Mouse (Mus musculus) myocyte (in vitro differentiated cells): ENCODE results near the gene Cyp2d22. TPM values are rescaled to one million over a fixed set of nuclear protein-coding genes. Genes with fewer than 3 reads are reported as not detected.
"Not testable (repeated sequence)": the region's sequence is repeated elsewhere in the genome, so short reads cannot be mapped to it uniquely, and the experiment has no call there.

Experiments
- H3K27me3 ChIP-seq: one replicate; pipeline ENCODE4 v1.6.1; 2011; ENCODE audit not compliant: control insufficient read depth, insufficient read depth, insufficient read length
- H3K36me3 ChIP-seq: one replicate; pipeline ENCODE4 v1.6.1; 2011; ENCODE audit not compliant: control insufficient read depth, insufficient read depth
- H3K4me2 ChIP-seq: one replicate; pipeline ENCODE4 v1.6.1; 2011; ENCODE audit warnings: low read depth, control low read depth
- H3K4me3 ChIP-seq: one replicate; pipeline ENCODE4 v1.5.1; 2011; ENCODE audit warnings: mild to moderate bottlenecking, control low read depth, moderate library complexity
- H3K79me2 ChIP-seq: one replicate; pipeline ENCODE4 v1.6.1; 2011; ENCODE audit not compliant: control insufficient read depth, insufficient read depth
- H3ac ChIP-seq: one replicate; pipeline ENCODE4 v1.6.1; 2011; ENCODE audit not compliant: control insufficient read depth, insufficient read length
- CEBPB ChIP-seq: IDR thresholded peaks from 2 replicates; pipeline ENCODE4 v1.6.1; 2011; ENCODE audit warnings: mild to moderate bottlenecking, moderate library complexity; ENCODE audit not compliant: poor library complexity, insufficient read depth, severe bottlenecking
- E2F4 ChIP-seq: IDR thresholded peaks from one replicate; pipeline ENCODE4 v1.6.1; 2011; ENCODE audit warnings: mild to moderate bottlenecking, control low read depth, moderate library complexity; ENCODE audit not compliant: insufficient read depth
- MAX ChIP-seq: IDR thresholded peaks from one replicate; pipeline ENCODE4 v1.6.1; 2011; ENCODE audit warnings: low read depth, mild to moderate bottlenecking, control low read depth
- MYOD1 ChIP-seq, 3 experiments: IDR thresholded peaks; one replicate each; pipeline ENCODE4 v1.6.1; 2011; ENCODE audit warnings: control low read depth in 2 of 3, low read depth in 2 of 3, mild to moderate bottlenecking in 2 of 3, moderate library complexity in 1 of 3; ENCODE audit not compliant: insufficient read length in 2 of 3, control insufficient read depth in 1 of 3
- MYOG ChIP-seq, 3 experiments: IDR thresholded peaks; one replicate each; pipeline ENCODE4 v1.6.1; 2011; ENCODE audit warnings: control low read depth in 2 of 3, low read depth in 2 of 3, mild to moderate bottlenecking in 2 of 3; ENCODE audit not compliant: insufficient read length in 2 of 3, control insufficient read depth in 1 of 3, insufficient read depth in 1 of 3
- POLR2A ChIP-seq: IDR thresholded peaks from one replicate; pipeline ENCODE4 v1.6.1; 2011; ENCODE audit warnings: low read depth, mild to moderate bottlenecking, control low read depth, moderate library complexity; ENCODE audit not compliant: insufficient read length
- POLR2AphosphoS2 ChIP-seq: IDR thresholded peaks from one replicate; pipeline ENCODE4 v1.6.1; 2011; ENCODE audit warnings: low read depth, control low read depth; ENCODE audit not compliant: insufficient read length
- REST ChIP-seq: IDR thresholded peaks from one replicate; pipeline ENCODE4 v1.6.1; 2011; ENCODE audit warnings: mild to moderate bottlenecking, control low read depth, moderate library complexity; ENCODE audit not compliant: insufficient read depth, insufficient read length
- SRF ChIP-seq: IDR thresholded peaks from one replicate; pipeline ENCODE4 v1.6.1; 2011; ENCODE audit warnings: low read depth; ENCODE audit not compliant: control insufficient read depth, insufficient read length
- TCF12 ChIP-seq: IDR thresholded peaks from one replicate; pipeline ENCODE4 v1.6.1; 2011; ENCODE audit warnings: mild to moderate bottlenecking, control low read depth; ENCODE audit not compliant: poor library complexity, insufficient read depth, severe bottlenecking
- TCF3 ChIP-seq: IDR thresholded peaks from one replicate; pipeline ENCODE4 v1.6.1; 2011; ENCODE audit warnings: low read depth, control low read depth; ENCODE audit not compliant: insufficient read length
- USF1 ChIP-seq: IDR thresholded peaks from one replicate; pipeline ENCODE4 v1.6.1; 2011; ENCODE audit warnings: low read depth, mild to moderate bottlenecking, control low read depth, moderate library complexity
- polyA plus RNA-seq: library from polyadenylated mRNA; unstranded; fragments of >200 nt; fragmentation: generic; extraction: Trizol; gene quantifications from one replicate; pipeline ENCODE4 v1.2.1, GENCODE M21; 2012; ENCODE audit warnings: missing spikeins

Cyp2d22 gene
- polyA plus RNA-seq, 1 experiment, result 2.4 TPM

GRCm38 (mm10) chr15:82374437-82374836 is 5.6 kb downstream of the Cyp2d22 start:
- no peak overlapping the region for H3K4me2 ChIP-seq
- no peaks in the 10 kb centered on the region for H3K79me2 ChIP-seq
- H3K36me3 ChIP-seq, result no peaks in the 10 kb centered on the region
- TF ChIP-seq E2F4, result no peak
- TF ChIP-seq MYOG (IDR thresholded peaks at IDR 0.05; ENCODE audit: control insufficient read depth in 1 of 3, insufficient read depth in 1 of 3, insufficient read length in 2 of 3, low read depth in 2 of 3), result no peak
- no peak for TF ChIP-seq POLR2AphosphoS2
- TF ChIP-seq TCF3, result no peak
- TF ChIP-seq REST, result no peak
- TF ChIP-seq SRF, result no peak
- no peak for TF ChIP-seq TCF12
- TF ChIP-seq MYOD1 (IDR thresholded peaks at IDR 0.05; ENCODE audit: control insufficient read depth in 1 of 3, insufficient read length in 2 of 3, low read depth in 2 of 3), result no peak
- no peak for TF ChIP-seq CEBPB
- TF ChIP-seq MAX, result no peak
- no peak for TF ChIP-seq USF1
- TF ChIP-seq POLR2A, result no peak
- no peak overlapping the region for H3ac ChIP-seq
- H3K4me3 ChIP-seq, result no peak overlapping the region
- peaks cover 4% of the 10 kb centered on the region for H3K27me3 ChIP-seq

- no peak overlapping the region for H3K4me3 ChIP-seq
- no peaks in the 10 kb centered on the region for H3K36me3 ChIP-seq
- H3K79me2 ChIP-seq, result no peaks in the 10 kb centered on the region
- peaks cover 4% of the 10 kb centered on the region for H3K27me3 ChIP-seq
- TF ChIP-seq POLR2AphosphoS2 (no peak), SRF (no peak), E2F4 (no peak), MAX (no peak), USF1 (no peak), TCF3 (no peak), MYOD1 (IDR thresholded peaks at IDR 0.05; ENCODE audit: control insufficient read depth in 1 of 3, insufficient read length in 2 of 3, low read depth in 2 of 3) (no peak), POLR2A (no peak), CEBPB (no peak)
- no peak overlapping the region for H3ac ChIP-seq
- no peak overlapping the region for H3K4me2 ChIP-seq
Measured at GRCm38 (mm10) chr15:82372991-82373390, 7.1 kb downstream of the Cyp2d22 start.

- Histone ChIP-seq H3K4me2 (no peak overlapping the region), H3K79me2 (no peaks in the 10 kb centered on the region), H3K36me3 (no peaks in the 10 kb centered on the region), H3ac (no peak overlapping the region), H3K27me3 (peaks cover 4% of the 10 kb centered on the region), H3K4me3 (no peak overlapping the region)
- no peak for TF ChIP-seq REST
- no peak for TF ChIP-seq TCF12
- no peak for TF ChIP-seq MYOD1 (IDR thresholded peaks at IDR 0.05; ENCODE audit: control insufficient read depth in 1 of 3, insufficient read length in 2 of 3, low read depth in 2 of 3)
- TF ChIP-seq TCF3, result no peak
- no peak for TF ChIP-seq POLR2A
- TF ChIP-seq SRF, result no peak
- TF ChIP-seq MAX, result no peak
- TF ChIP-seq MYOG (IDR thresholded peaks at IDR 0.05; ENCODE audit: control insufficient read depth in 1 of 3, insufficient read depth in 1 of 3, insufficient read length in 2 of 3, low read depth in 2 of 3), result no peak
Measured at GRCm38 (mm10) chr15:82372446-82372845, 7.6 kb downstream of the Cyp2d22 start.

- Histone ChIP-seq H3K4me2 (no peak overlapping the region), H3K79me2 (no peaks in the 10 kb centered on the region), H3K4me3 (no peak overlapping the region), H3K36me3 (no peaks in the 10 kb centered on the region), H3K27me3 (peaks cover 4% of the 10 kb centered on the region), H3ac (no peak overlapping the region)
- no peak for TF ChIP-seq MYOD1 (IDR thresholded peaks at IDR 0.05; ENCODE audit: control insufficient read depth in 1 of 3, insufficient read length in 2 of 3, low read depth in 2 of 3)
- TF ChIP-seq TCF12, result no peak
- no peak for TF ChIP-seq E2F4
- no peak for TF ChIP-seq POLR2A
- no peak for TF ChIP-seq USF1
- TF ChIP-seq MYOG (IDR thresholded peaks at IDR 0.05; ENCODE audit: control insufficient read depth in 1 of 3, insufficient read depth in 1 of 3, insufficient read length in 2 of 3, low read depth in 2 of 3), result no peak
- no peak for TF ChIP-seq CEBPB
- TF ChIP-seq MAX, result no peak
- no peak for TF ChIP-seq SRF
- no peak for TF ChIP-seq POLR2AphosphoS2
Measured at GRCm38 (mm10) chr15:82368851-82369250, 11.2 kb downstream of the Cyp2d22 start.

GRCm38 (mm10) chr15:82368146-82368545 is 11.9 kb downstream of the Cyp2d22 start:
- peaks cover 4% of the 10 kb centered on the region for H3K27me3 ChIP-seq

DNA sequence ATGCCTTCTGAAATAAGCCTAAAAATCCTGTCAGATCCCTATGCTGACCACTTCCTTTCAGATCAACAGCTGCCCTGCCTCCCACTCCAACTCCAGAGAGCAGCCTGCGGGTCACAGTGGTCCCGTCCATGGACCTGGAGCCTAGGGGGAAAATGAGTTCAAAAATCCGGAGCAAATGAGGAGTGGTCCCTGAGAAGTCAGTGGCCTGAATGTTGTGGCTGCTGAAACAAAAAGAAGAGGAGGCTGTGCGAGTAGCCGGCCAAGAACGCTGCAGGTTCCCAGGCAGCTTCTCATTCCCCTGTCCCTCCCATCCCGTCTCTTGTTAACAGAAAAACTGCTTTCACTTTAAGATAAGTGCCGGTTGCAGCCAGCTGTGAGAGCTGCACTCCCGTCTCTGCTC is 15.5 kb downstream of the Cyp2d22 start:
- H3K4me2 ChIP-seq, result peak overlapping the region; percentile 61
- not testable (repeated sequence) for H3K79me2 ChIP-seq, H3K4me3 ChIP-seq, H3K27me3 ChIP-seq, H3ac ChIP-seq, H3K36me3 ChIP-seq

More at GRCm38 (mm10) chr15:82368146-82368545, 11.9 kb downstream of the Cyp2d22 start:
- H3K36me3 ChIP-seq, result no peaks in the 10 kb centered on the region
- H3K4me3 ChIP-seq, result no peak overlapping the region
- TF ChIP-seq REST (no peak), TCF12 (no peak), TCF3 (no peak), MAX (no peak), CEBPB (no peak), MYOD1 (IDR thresholded peaks at IDR 0.05; ENCODE audit: control insufficient read depth in 1 of 3, insufficient read length in 2 of 3, low read depth in 2 of 3) (no peak), SRF (no peak), USF1 (no peak), E2F4 (no peak), POLR2A (no peak), MYOG (IDR thresholded peaks at IDR 0.05; ENCODE audit: control insufficient read depth in 1 of 3, insufficient read depth in 1 of 3, insufficient read length in 2 of 3, low read depth in 2 of 3) (no peak), POLR2AphosphoS2 (no peak)
- H3K4me2 ChIP-seq, result no peak overlapping the region
- no peaks in the 10 kb centered on the region for H3K79me2 ChIP-seq
- no peak overlapping the region for H3ac ChIP-seq

DNA sequence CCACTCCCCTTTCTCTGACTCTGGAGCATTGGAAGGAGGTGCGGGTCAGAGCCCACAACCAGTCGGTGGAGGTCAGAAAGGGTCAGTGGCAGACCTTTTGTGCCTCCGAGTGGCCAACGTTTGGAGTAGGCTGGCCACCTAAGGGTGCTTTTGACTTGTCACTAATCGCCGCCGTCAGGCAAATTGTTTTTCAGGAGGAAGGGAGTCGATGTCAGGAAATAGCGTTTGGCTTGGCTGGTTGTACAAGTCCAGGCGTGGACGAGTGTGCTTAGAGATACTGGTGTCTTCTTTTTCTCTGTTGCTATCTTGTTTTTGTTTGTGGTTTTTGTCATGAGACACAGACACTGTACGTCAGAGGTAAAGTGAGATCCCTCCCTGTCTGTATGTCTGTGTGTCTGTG is 16.3 kb downstream of the Cyp2d22 start:
- not testable (repeated sequence) for H3K79me2 ChIP-seq, H3K4me3 ChIP-seq, H3ac ChIP-seq, H3K36me3 ChIP-seq, H3K27me3 ChIP-seq, H3K4me2 ChIP-seq
